Comparison of ENCODE assay signal across 14 mouse cellular contexts in the genomic region with DNA sequence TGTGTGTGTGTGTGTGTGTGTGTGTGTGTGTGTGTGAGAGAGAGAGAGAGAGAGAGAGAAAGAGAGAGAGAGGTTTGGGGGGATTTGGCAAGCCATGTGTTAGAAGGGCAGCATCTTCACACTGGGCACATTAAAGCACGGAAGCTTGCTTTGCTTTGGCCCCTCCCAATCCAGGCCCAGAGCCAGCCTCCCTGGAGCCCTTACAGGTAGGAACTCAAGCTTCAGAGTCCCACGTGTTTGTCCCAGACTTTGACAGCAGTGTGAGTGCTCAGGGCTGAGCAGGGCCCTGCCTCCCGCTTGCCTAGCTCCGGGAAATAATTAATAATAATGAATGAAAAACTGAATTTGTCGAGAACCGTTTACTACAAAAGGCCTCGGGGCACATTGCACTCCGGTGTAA.
DNase-seq lines count a peak whose midpoint lies in the region; ATAC-seq and TF ChIP-seq lines count a peak whose summit lies in the region.
"Had no signal": no experiment of that assay in that cellular context is flagged by ENCODE, and none has a peak within 500 bp of the region (broad histone marks: within the 10 kb centered on the region; RNA-seq: fewer than 3 reads in every experiment).

No protein-coding gene starts in this region.

- H3K4me3 ChIP-seq in hindbrain, embryonic 16.5 days (ENCODE audit: low read length): no peak overlapping the region
- H3K4me3 ChIP-seq: embryonic facial prominence, embryonic 12.5 days had no signal

- no peak overlapping the region; the same call in 1 of the 2 replicates for H3K9ac ChIP-seq in hindbrain, embryonic 16.5 days (ENCODE audit: low read depth, low read length)
- H3K9ac ChIP-seq: embryonic facial prominence, embryonic 12.5 days had no signal

- peak; percentile 26; the same call in 1 of the 2 replicates for ATAC-seq in hindbrain, embryonic 16.5 days
- no peak for ATAC-seq in monocyte, adult 5-6 weeks (replicated peaks; ENCODE audit: insufficient number of reproducible peaks, low FRiP score, low TSS enrichment, poor library complexity, severe bottlenecking)

- 29% methylated on average over 8 of the region's 8 CpGs for WGBS in hindbrain, embryonic 16.5 days

- H3K4me1 ChIP-seq in hindbrain, embryonic 16.5 days (ENCODE audit: control insufficient read depth, insufficient read depth, low read depth, low read length): peaks cover 5% of the 10 kb centered on the region

- intact Hi-C loops in left cerebral cortex, postnatal 4 days (cut with DNase I): no loop called here
- intact Hi-C loops in left cerebral cortex, postnatal 36 days (cut with DNase I): no loop called here

- no peak for TF ChIP-seq POLR2A in brain, embryonic 14.5 days (IDR thresholded peaks at IDR 0.05; ENCODE audit: borderline replicate concordance, extremely low read depth, insufficient read depth, insufficient read length, poor library complexity, severe bottlenecking)

- DNase-seq in cerebellum, postnatal 25 days: peak; percentile 28 to 54
- DNase-seq in cerebellum, adult 8-10 months: no peak
- DNase-seq in left cerebral cortex, postnatal 4 days: peak; percentile 84
- DNase-seq in left cerebral cortex, postnatal 36 days (ENCODE audit: low spot score in 2 of 2): no peak
- peak; percentile 71 for DNase-seq in brain, embryonic 14.5 days (ENCODE audit: low read depth)
- no peak for DNase-seq in spleen, postnatal 36 days (ENCODE audit: low spot score in 2 of 2)
- DNase-seq: adrenal gland, adult 8-10 months; B cell, adult 2 months; cerebellum, adult 11-12 months; thymus, adult 2 months had no signal

- no peaks in the 10 kb centered on the region for H3K9me3 ChIP-seq in hindbrain, embryonic 16.5 days (ENCODE audit: control insufficient read depth, low read length)
- H3K9me3 ChIP-seq: embryonic facial prominence, embryonic 12.5 days had no signal

- no peaks in the 10 kb centered on the region for H3K27me3 ChIP-seq in hindbrain, embryonic 16.5 days (replicated peaks; ENCODE audit: control insufficient read depth, insufficient read depth, low read length)

- no peak for TF ChIP-seq CTCF in brain, embryonic 14.5 days (IDR thresholded peaks at IDR 0.05; ENCODE audit: borderline replicate concordance, extremely low read depth, insufficient read depth, insufficient read length)

- H3K4me2 ChIP-seq in hindbrain, embryonic 16.5 days (ENCODE audit: low read length): no peak overlapping the region
- H3K4me2 ChIP-seq: embryonic facial prominence, embryonic 12.5 days; heart, embryonic 11.5 days had no signal

- H3K36me3 ChIP-seq in hindbrain, embryonic 16.5 days (ENCODE audit: control insufficient read depth, insufficient read depth, low read length): peaks cover 6% of the 10 kb centered on the region
- H3K36me3 ChIP-seq: embryonic facial prominence, embryonic 12.5 days had no signal

- H3K27ac ChIP-seq in hindbrain, embryonic 16.5 days (ENCODE audit: low read depth, low read length): peak overlapping the region; percentile 62
- H3K27ac ChIP-seq: embryonic facial prominence, embryonic 12.5 days had no signal

Comparison
In these comparisons a context has a peak if more than half of its experiments do, and no peak if none do; other contexts are left out.
1. DNase-seq: peak in cerebellum, postnatal 25 days (2 of 2), left cerebral cortex, postnatal 4 days (single experiment) and brain, embryonic 14.5 days (single experiment); none in cerebellum, adult 8-10 months (single experiment), left cerebral cortex, postnatal 36 days (0 of 2) and spleen, postnatal 36 days (0 of 2).